Mouse (Mus musculus) midbrain, postnatal 0 days (tissue): ENCODE measurements around the gene Gnb4. TPM values are rescaled to one million over a fixed set of nuclear protein-coding genes. Genes with fewer than 3 reads are reported as not detected.

Source experiments
- ATAC-seq: fragments of 200-750 bp; cut with Nextera tagmentation; 2 replicates; pipeline ENCODE4 v1.8.0; 2017; ENCODE audit warnings: moderate number of reproducible peaks, mild to moderate bottlenecking, moderate TSS enrichment, moderate library complexity; ENCODE audit not compliant: low FRiP score
- DNase-seq: peaks from one replicate; pipeline ENCODE4 v3.0.0-alpha.2; 2015; ENCODE audit warnings: low spot score
- H3K27ac ChIP-seq: fragments of 300-500 bp; sonication (generic); 2 replicates; pipeline ENCODE4 v1.5.1; 2014; ENCODE audit warnings: low read depth, mild to moderate bottlenecking, low read length, mixed read lengths
- H3K27me3 ChIP-seq: fragments of 300-500 bp; sonication (generic); 2 replicates; pipeline ENCODE4 v1.6.1; 2014; ENCODE audit warnings: low read length, control low read depth, mixed read lengths; ENCODE audit not compliant: insufficient read depth
- H3K36me3 ChIP-seq: fragments of 300-500 bp; sonication (generic); 2 replicates; pipeline ENCODE4 v1.6.1; 2014; ENCODE audit warnings: low read length, control low read depth, mixed read lengths; ENCODE audit not compliant: insufficient read depth
- H3K4me1 ChIP-seq: fragments of 300-500 bp; sonication (generic); 2 replicates; pipeline ENCODE4 v1.6.1; 2014; ENCODE audit warnings: mild to moderate bottlenecking, control low read depth, antibody characterized with exemption, low read length, mixed read lengths; ENCODE audit not compliant: insufficient read depth
- H3K4me2 ChIP-seq: fragments of 300-500 bp; sonication (generic); 2 replicates; pipeline ENCODE4 v1.6.1; 2014; ENCODE audit warnings: low read depth, mild to moderate bottlenecking, low read length, mixed read lengths; ENCODE audit not compliant: poor library complexity, severe bottlenecking
- H3K4me3 ChIP-seq: fragments of 300-500 bp; sonication (generic); 2 replicates; pipeline ENCODE4 v1.5.1; 2014; ENCODE audit warnings: low read depth, mild to moderate bottlenecking, low read length, moderate library complexity
- H3K9ac ChIP-seq: fragments of 300-500 bp; sonication (generic); replicated peaks from 2 replicates; pipeline ENCODE4 v1.6.1; 2014; ENCODE audit warnings: mild to moderate bottlenecking, low read length, moderate library complexity, mixed read lengths; ENCODE audit not compliant: poor library complexity, severe bottlenecking
- H3K9me3 ChIP-seq: fragments of 300-500 bp; sonication (generic); 2 replicates; pipeline ENCODE4 v1.6.1; 2016; ENCODE audit warnings: low read length, control low read depth
- CTCF ChIP-seq: IDR thresholded peaks from 2 replicates; pipeline ENCODE4 v1.5.1; 2016; ENCODE audit warnings: antibody characterized with exemption, mild to moderate bottlenecking
- WGBS: fragments of 180-500 bp; shearing (Covaris S2); extraction: QIAGEN DNeasy Blood & Tissue Kit; methylation state at CpG from one replicate; pipeline ENCODE4 v1.1.7; 2014; 5-methylcytosine and 5-hydroxymethylcytosine counted together
- polyA plus RNA-seq: library from polyadenylated mRNA; unstranded; fragments of >200 nt; fragmentation: Nextera tagmentation; extraction: Ambion mirVana; gene quantifications from 2 replicates; pipeline ENCODE4 v1.2.1, GENCODE M21; 2015
- total RNA-seq: library from RNA; depleted of rRNA; stranded (reverse); fragments of >200 nt; gene quantifications from 2 replicates; pipeline ENCODE4 v1.2.3, GENCODE M21; 2014

Gene Gnb4
- total and polyA plus RNA-seq, 2 experiments from 2014 or later, result 127 to 150 TPM

- H3K27ac ChIP-seq, result no peak overlapping the region
- DNase-seq, result no peak
- no peaks in the 10 kb centered on the region for H3K4me1 ChIP-seq
- no peaks in the 10 kb centered on the region for H3K36me3 ChIP-seq
- no peaks in the 10 kb centered on the region for H3K9me3 ChIP-seq
- ATAC-seq, result no peak
- no peaks in the 10 kb centered on the region for H3K27me3 ChIP-seq
- H3K4me2 ChIP-seq, result no peak overlapping the region
- WGBS, result 86% methylated on average over 2 of the region's 2 CpGs
- H3K4me3 ChIP-seq, result no peak overlapping the region
- H3K9ac ChIP-seq, result no peak overlapping the region
- no peak for TF ChIP-seq CTCF
Observed at GRCm38 (mm10) chr3:32644751-32645150, 28.4 kb upstream of the Gnb4 start.

DNA sequence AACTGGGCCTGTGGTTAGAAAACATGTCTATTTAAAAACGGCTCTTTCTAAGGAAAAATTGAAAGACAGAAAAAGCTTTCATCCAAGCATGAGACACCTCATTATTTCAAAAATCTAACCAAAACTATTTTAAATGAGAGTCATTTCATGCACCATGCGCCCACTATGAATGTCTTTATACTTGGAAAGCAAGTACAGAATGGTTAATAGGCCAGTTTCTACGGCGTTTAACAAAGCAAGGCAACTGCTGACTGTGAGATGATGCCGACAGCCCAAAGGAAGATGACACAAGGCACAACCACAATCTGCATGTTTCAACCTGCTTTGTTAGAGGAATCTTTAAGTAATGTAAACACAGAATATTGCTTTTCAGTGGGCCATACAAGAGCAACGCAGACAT lies 25.7 kb upstream of the Gnb4 start:
- ATAC-seq (no peak), DNase-seq (peak; percentile 26)
- 85% methylated on average over 6 of the region's 6 CpGs for WGBS
- no peaks in the 10 kb centered on the region for H3K36me3 ChIP-seq
- no peak overlapping the region for H3K4me3 ChIP-seq
- no peak overlapping the region for H3K9ac ChIP-seq
- H3K27ac ChIP-seq, result no peak overlapping the region
- H3K4me2 ChIP-seq, result no peak overlapping the region
- no peaks in the 10 kb centered on the region for H3K27me3 ChIP-seq
- TF ChIP-seq CTCF, result no peak
- no peaks in the 10 kb centered on the region for H3K9me3 ChIP-seq
- no peaks in the 10 kb centered on the region for H3K4me1 ChIP-seq

DNA sequence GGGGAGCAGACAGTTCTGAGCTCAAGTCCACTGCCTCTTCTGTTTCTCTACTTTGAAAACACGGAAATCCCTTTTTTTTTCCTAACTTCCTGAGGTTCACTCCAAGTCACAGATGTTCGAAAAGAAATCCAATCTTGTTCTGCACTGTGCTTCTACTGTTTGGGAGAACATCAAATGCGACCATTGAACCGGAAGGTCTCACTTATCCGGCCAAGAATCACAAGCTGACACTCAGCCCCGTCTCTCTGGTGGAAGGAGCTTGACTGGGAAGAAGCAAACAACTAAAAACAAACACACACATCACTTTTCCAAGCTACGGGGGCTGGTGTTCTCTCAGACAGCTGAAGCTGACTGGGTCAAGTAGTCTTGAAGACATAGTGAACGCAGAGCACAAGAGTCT lies 21.9 kb upstream of the Gnb4 start:
- ATAC-seq, result no peak
- H3K9ac ChIP-seq, result no peak overlapping the region
- WGBS, result 58% methylated on average over 8 of the region's 8 CpGs
- H3K9me3 ChIP-seq, result no peaks in the 10 kb centered on the region
- H3K27ac ChIP-seq, result no peak overlapping the region
- DNase-seq, result peak; percentile 53
- no peak overlapping the region for H3K4me3 ChIP-seq
- no peaks in the 10 kb centered on the region for H3K27me3 ChIP-seq
- no peak overlapping the region for H3K4me2 ChIP-seq
- no peaks in the 10 kb centered on the region for H3K36me3 ChIP-seq
- TF ChIP-seq CTCF, result no peak
- H3K4me1 ChIP-seq, result no peaks in the 10 kb centered on the region

- Histone ChIP-seq H3K36me3 (no peaks in the 10 kb centered on the region), H3K27ac (no peak overlapping the region), H3K27me3 (no peaks in the 10 kb centered on the region), H3K9me3 (no peaks in the 10 kb centered on the region), H3K4me1 (no peaks in the 10 kb centered on the region), H3K9ac (no peak overlapping the region), H3K4me2 (no peak overlapping the region), H3K4me3 (no peak overlapping the region)
- no peak for DNase-seq
- ATAC-seq, result no peak; the same call in 1 of the 2 replicates
- WGBS, result 81% methylated on average over 5 of the region's 5 CpGs
- peak; percentile 9; the same call in 1 of the 2 replicates for TF ChIP-seq CTCF
Observed at GRCm38 (mm10) chr3:32632760-32633264, 16.4 kb upstream of the Gnb4 start.

GRCm38 (mm10) chr3:32630210-32630609 lies 13.8 kb upstream of the Gnb4 start:
- no peaks in the 10 kb centered on the region for H3K4me1 ChIP-seq
- H3K4me2 ChIP-seq, result no peak overlapping the region
- no peak for TF ChIP-seq CTCF
- WGBS, result 67% methylated on average over 4 of the region's 4 CpGs
- H3K36me3 ChIP-seq, result no peaks in the 10 kb centered on the region
- no peak overlapping the region for H3K4me3 ChIP-seq
- no peaks in the 10 kb centered on the region for H3K9me3 ChIP-seq
- no peak for DNase-seq
- no peak for ATAC-seq
- H3K9ac ChIP-seq, result no peak overlapping the region
- no peak overlapping the region for H3K27ac ChIP-seq
- no peaks in the 10 kb centered on the region for H3K27me3 ChIP-seq

- no peaks in the 10 kb centered on the region for H3K9me3 ChIP-seq
- no peak overlapping the region for H3K4me3 ChIP-seq
- no peak overlapping the region for H3K4me2 ChIP-seq
- H3K27ac ChIP-seq, result no peak overlapping the region
- WGBS, result 85% methylated on average over 7 of the region's 7 CpGs
- no peak overlapping the region for H3K9ac ChIP-seq
- no peak for TF ChIP-seq CTCF
- no peaks in the 10 kb centered on the region for H3K4me1 ChIP-seq
- no peak for ATAC-seq
- H3K36me3 ChIP-seq, result no peaks in the 10 kb centered on the region
- no peaks in the 10 kb centered on the region for H3K27me3 ChIP-seq
- DNase-seq, result no peak
Observed at GRCm38 (mm10) chr3:32628141-32628540, 11.8 kb upstream of the Gnb4 start.
